Mouse (Mus musculus): ENCODE results near the gene Tm4sf20. TPM values are rescaled to one million over a fixed set of nuclear protein-coding genes. Genes with fewer than 3 reads are reported as not detected.

The Tm4sf20 gene
- polyA plus RNA-seq, 1 experiment from 2014 or later, result not detected

GRCm38 (mm10) chr1:82743962-82744361, 24.3 kb downstream of the Tm4sf20 start:
- Histone ChIP-seq H3K9me3 (ENCODE audit: control insufficient read depth, low read length) (no peaks in the 10 kb centered on the region), H3K4me2 (no peak overlapping the region), H3K4me1 (replicated peaks; ENCODE audit: control insufficient read depth, insufficient read depth, low read length) (0 out of 2 replicates have a peak, but pooled peaks cover 2% of the 10 kb centered on the region), H3K36me3 (ENCODE audit: control insufficient read depth, insufficient read depth, low read length) (peaks cover 8% of the 10 kb centered on the region; the same call in 1 of the 2 replicates), H3K27me3 (replicated peaks; ENCODE audit: control insufficient read depth, insufficient read depth, low read length) (no peaks in the 10 kb centered on the region), H3K27ac (ENCODE audit: low read depth, low read length) (no peak overlapping the region), H3K4me3 (ENCODE audit: low read depth, low read length) (no peak overlapping the region), H3K9ac (ENCODE audit: low read depth, low read length) (no peak overlapping the region)
- no peak for ATAC-seq (replicated peaks; ENCODE audit: low FRiP score)
- WGBS, result 90% methylated on average over 3 of the region's 3 CpGs
- DNase-seq (ENCODE audit: low spot score), result no peak

- Histone ChIP-seq H3K4me2 (no peak overlapping the region), H3K36me3 (ENCODE audit: control insufficient read depth, insufficient read depth, low read length) (peaks cover 8% of the 10 kb centered on the region; the same call in 1 of the 2 replicates), H3K4me1 (replicated peaks; ENCODE audit: control insufficient read depth, insufficient read depth, low read length) (no peaks in the 10 kb centered on the region), H3K27me3 (replicated peaks; ENCODE audit: control insufficient read depth, insufficient read depth, low read length) (no peaks in the 10 kb centered on the region), H3K9me3 (ENCODE audit: control insufficient read depth, low read length) (no peaks in the 10 kb centered on the region), H3K27ac (ENCODE audit: low read depth, low read length) (no peak overlapping the region), H3K4me3 (ENCODE audit: low read depth, low read length) (no peak overlapping the region), H3K9ac (ENCODE audit: low read depth, low read length) (no peak overlapping the region)
- 85% methylated on average over 7 of the region's 7 CpGs for WGBS
- ATAC-seq (replicated peaks; ENCODE audit: low FRiP score) (no peak), DNase-seq (ENCODE audit: low spot score) (no peak)
These were observed 26.7 kb downstream of the Tm4sf20 start for GRCm38 (mm10) chr1:82741539-82741938.

GRCm38 (mm10) chr1:82738066-82738465, 30.2 kb downstream of the Tm4sf20 start:
- H3K4me2 ChIP-seq, result no peak overlapping the region
- H3K9me3 ChIP-seq (ENCODE audit: control insufficient read depth, low read length), result no peaks in the 10 kb centered on the region
- H3K27me3 ChIP-seq (replicated peaks; ENCODE audit: control insufficient read depth, insufficient read depth, low read length), result no peaks in the 10 kb centered on the region
- ATAC-seq (replicated peaks; ENCODE audit: low FRiP score), result no peak
- H3K27ac ChIP-seq (ENCODE audit: low read depth, low read length), result no peak overlapping the region
- no peak for DNase-seq (ENCODE audit: low spot score)
- no peak overlapping the region for H3K4me3 ChIP-seq (ENCODE audit: low read depth, low read length)
- H3K9ac ChIP-seq (ENCODE audit: low read depth, low read length), result no peak overlapping the region
- 84% methylated on average over 1 of the region's 1 CpGs for WGBS
- H3K4me1 ChIP-seq (replicated peaks; ENCODE audit: control insufficient read depth, insufficient read depth, low read length), result no peaks in the 10 kb centered on the region
- peaks cover 17% of the 10 kb centered on the region; the same call in 1 of the 2 replicates for H3K36me3 ChIP-seq (ENCODE audit: control insufficient read depth, insufficient read depth, low read length)

GRCm38 (mm10) chr1:82733357-82733756, 34.9 kb downstream of the Tm4sf20 start:
- H3K27ac ChIP-seq (ENCODE audit: low read depth, low read length), result no peak overlapping the region
- no peaks in the 10 kb centered on the region for H3K4me1 ChIP-seq (replicated peaks; ENCODE audit: control insufficient read depth, insufficient read depth, low read length)
- H3K36me3 ChIP-seq (ENCODE audit: control insufficient read depth, insufficient read depth, low read length), result peaks cover 21% of the 10 kb centered on the region
- 70% methylated on average over 1 of the region's 1 CpGs for WGBS
- peak; percentile 71 for ATAC-seq (replicated peaks; ENCODE audit: low FRiP score)
- DNase-seq (ENCODE audit: low spot score), result no peak
- no peak overlapping the region for H3K4me2 ChIP-seq
- H3K4me3 ChIP-seq (ENCODE audit: low read depth, low read length), result no peak overlapping the region
- H3K9ac ChIP-seq (ENCODE audit: low read depth, low read length), result no peak overlapping the region
- H3K27me3 ChIP-seq (replicated peaks; ENCODE audit: control insufficient read depth, insufficient read depth, low read length), result no peaks in the 10 kb centered on the region
- H3K9me3 ChIP-seq (ENCODE audit: control insufficient read depth, low read length), result no peaks in the 10 kb centered on the region

GRCm38 (mm10) chr1:82726482-82726881, 41.8 kb downstream of the Tm4sf20 start:
- H3K4me2 ChIP-seq, result peak overlapping the region; percentile 87
- 49% methylated on average over 5 of the region's 5 CpGs for WGBS
- peak overlapping the region; percentile 70; the same call in 1 of the 2 replicates for H3K27ac ChIP-seq (ENCODE audit: low read depth, low read length)
- ATAC-seq (replicated peaks; ENCODE audit: low FRiP score) (no peak; the same call in 1 of the 2 replicates), DNase-seq (ENCODE audit: low spot score) (no peak)
- H3K4me1 ChIP-seq (replicated peaks; ENCODE audit: control insufficient read depth, insufficient read depth, low read length), result peaks cover 7% of the 10 kb centered on the region
- peaks cover 9% of the 10 kb centered on the region for H3K36me3 ChIP-seq (ENCODE audit: control insufficient read depth, insufficient read depth, low read length)
- peak overlapping the region; percentile 87 for H3K4me3 ChIP-seq (ENCODE audit: low read depth, low read length)
- H3K9ac ChIP-seq (ENCODE audit: low read depth, low read length), result peak overlapping the region; percentile 94
- H3K27me3 ChIP-seq (replicated peaks; ENCODE audit: control insufficient read depth, insufficient read depth, low read length), result no peaks in the 10 kb centered on the region
- no peaks in the 10 kb centered on the region for H3K9me3 ChIP-seq (ENCODE audit: control insufficient read depth, low read length)

- WGBS, result 32% methylated on average over 4 of the region's 4 CpGs
- peaks cover 5% of the 10 kb centered on the region for H3K36me3 ChIP-seq (ENCODE audit: control insufficient read depth, insufficient read depth, low read length)
- DNase-seq (ENCODE audit: low spot score) (no peak), ATAC-seq (replicated peaks; ENCODE audit: low FRiP score) (peak; percentile 57)
- H3K9ac ChIP-seq (ENCODE audit: low read depth, low read length), result peak overlapping the region; percentile 94
- H3K4me2 ChIP-seq, result peak overlapping the region; percentile 87
- H3K27me3 ChIP-seq (replicated peaks; ENCODE audit: control insufficient read depth, insufficient read depth, low read length), result no peaks in the 10 kb centered on the region
- peak overlapping the region; percentile 70 for H3K27ac ChIP-seq (ENCODE audit: low read depth, low read length)
- H3K4me1 ChIP-seq (replicated peaks; ENCODE audit: control insufficient read depth, insufficient read depth, low read length), result peaks cover 7% of the 10 kb centered on the region
- no peaks in the 10 kb centered on the region for H3K9me3 ChIP-seq (ENCODE audit: control insufficient read depth, low read length)
- H3K4me3 ChIP-seq (ENCODE audit: low read depth, low read length), result peak overlapping the region; percentile 87
These were observed 42.4 kb downstream of the Tm4sf20 start for GRCm38 (mm10) chr1:82725875-82726185.

- 1% methylated on average over 37 of the region's 37 CpGs for WGBS
- peak overlapping the region; percentile 70 for H3K27ac ChIP-seq (ENCODE audit: low read depth, low read length)
- H3K9me3 ChIP-seq (ENCODE audit: control insufficient read depth, low read length), result no peaks in the 10 kb centered on the region
- H3K27me3 ChIP-seq (replicated peaks; ENCODE audit: control insufficient read depth, insufficient read depth, low read length), result no peaks in the 10 kb centered on the region
- peak overlapping the region; percentile 87 for H3K4me2 ChIP-seq
- H3K4me1 ChIP-seq (replicated peaks; ENCODE audit: control insufficient read depth, insufficient read depth, low read length), result peaks cover 7% of the 10 kb centered on the region
- ATAC-seq (replicated peaks; ENCODE audit: low FRiP score) (peak; percentile 94), DNase-seq (ENCODE audit: low spot score) (no peak)
- H3K36me3 ChIP-seq (ENCODE audit: control insufficient read depth, insufficient read depth, low read length), result peaks cover 5% of the 10 kb centered on the region
- H3K4me3 ChIP-seq (ENCODE audit: low read depth, low read length), result peak overlapping the region; percentile 87
- H3K9ac ChIP-seq (ENCODE audit: low read depth, low read length), result peak overlapping the region; percentile 94
These were observed 43.0 kb downstream of the Tm4sf20 start for GRCm38 (mm10) chr1:82725026-82725874.

GRCm38 (mm10) chr1:82724339-82725025, 43.8 kb downstream of the Tm4sf20 start, which contains the start of gene Mff:
TSS of gene Mff (plus strand) at chr1:82724890.
- Histone ChIP-seq H3K4me3 (ENCODE audit: low read depth, low read length) (peak within 1 kb of the TSS; percentile 87), H3K36me3 (ENCODE audit: control insufficient read depth, insufficient read depth, low read length) (peaks cover under 1% of the 10 kb centered on the region; the same call in 1 of the 2 replicates), H3K9me3 (ENCODE audit: control insufficient read depth, low read length) (no peaks in the 10 kb centered on the region), H3K4me1 (replicated peaks; ENCODE audit: control insufficient read depth, insufficient read depth, low read length) (peaks cover 12% of the 10 kb centered on the region), H3K9ac (ENCODE audit: low read depth, low read length) (peak within 1 kb of the TSS; percentile 94), H3K27me3 (replicated peaks; ENCODE audit: control insufficient read depth, insufficient read depth, low read length) (no peaks in the 10 kb centered on the region), H3K27ac (ENCODE audit: low read depth, low read length) (peak within 1 kb of the TSS; percentile 70), H3K4me2 (peak within 1 kb of the TSS; percentile 87)
- DNase-seq (ENCODE audit: low spot score), result peak; percentile 92
- peak; percentile 94 for ATAC-seq (replicated peaks; ENCODE audit: low FRiP score)
- 8% methylated on average over 38 of the region's 38 CpGs for WGBS
